Mouse (Mus musculus): ENCODE measurements around the gene 4930455H04Rik.

The 4930455H04Rik gene

GRCm38 (mm10) chr3:116967436-116967835 lies 631 bp upstream of the 4930455H04Rik start:
- no peak for DNase-seq (ENCODE audit: low read depth)

- no peak for DNase-seq (ENCODE audit: low read depth)
Measured at GRCm38 (mm10) chr3:116968540-116968997, 502 bp downstream of the 4930455H04Rik start, which contains the start of gene Palmd. TSS of gene Palmd (minus strand) at chr3:116968987.

GRCm38 (mm10) chr3:116969003-116969402 lies 936 bp downstream of the 4930455H04Rik start:
- no peak for DNase-seq (ENCODE audit: low read depth)

- no peak for DNase-seq (ENCODE audit: low read depth)
Measured at GRCm38 (mm10) chr3:116969786-116970185, 1.7 kb downstream of the 4930455H04Rik start.

GRCm38 (mm10) chr3:116981811-116982575 lies 13.9 kb downstream of the 4930455H04Rik start:
- no peak for DNase-seq (ENCODE audit: low read depth)

- no peak for DNase-seq (ENCODE audit: low read depth)
Measured at GRCm38 (mm10) chr3:116985042-116985455, 17.0 kb downstream of the 4930455H04Rik start.

- no peak for DNase-seq (ENCODE audit: low read depth)
Measured at GRCm38 (mm10) chr3:116985741-116986140, 17.7 kb downstream of the 4930455H04Rik start.

GRCm38 (mm10) chr3:116986451-116986850 lies 18.4 kb downstream of the 4930455H04Rik start:
- DNase-seq (ENCODE audit: low read depth), result no peak

- DNase-seq (ENCODE audit: low read depth), result no peak
Measured at GRCm38 (mm10) chr3:116988221-116988620, 20.2 kb downstream of the 4930455H04Rik start.

- no peak for DNase-seq (ENCODE audit: low read depth)
Measured at GRCm38 (mm10) chr3:116991180-116991579, 23.1 kb downstream of the 4930455H04Rik start.

GRCm38 (mm10) chr3:116993011-116993410 lies 24.9 kb downstream of the 4930455H04Rik start:
- DNase-seq (ENCODE audit: low read depth), result no peak

GRCm38 (mm10) chr3:117001686-117002485 lies 33.8 kb downstream of the 4930455H04Rik start:
- no peak for DNase-seq (ENCODE audit: low read depth)

GRCm38 (mm10) chr3:117003379-117003778 lies 35.3 kb downstream of the 4930455H04Rik start:
- no peak for DNase-seq (ENCODE audit: low read depth)

GRCm38 (mm10) chr3:117006636-117007035 lies 38.6 kb downstream of the 4930455H04Rik start:
- DNase-seq (ENCODE audit: low read depth), result no peak

- DNase-seq (ENCODE audit: low read depth), result no peak
Measured at GRCm38 (mm10) chr3:117007340-117007739, 39.3 kb downstream of the 4930455H04Rik start.

- DNase-seq (ENCODE audit: low read depth), result no peak
Measured at GRCm38 (mm10) chr3:117010182-117010581, 42.1 kb downstream of the 4930455H04Rik start.

- DNase-seq (ENCODE audit: low read depth), result no peak
Measured at GRCm38 (mm10) chr3:117020319-117020718, 52.3 kb downstream of the 4930455H04Rik start.

- no peak for DNase-seq (ENCODE audit: low read depth)
Measured at GRCm38 (mm10) chr3:117021907-117022306, 53.8 kb downstream of the 4930455H04Rik start.

- DNase-seq (ENCODE audit: low read depth), result no peak
Measured at GRCm38 (mm10) chr3:117024111-117024510, 56.0 kb downstream of the 4930455H04Rik start.

- no peak for DNase-seq (ENCODE audit: low read depth)
Measured at GRCm38 (mm10) chr3:117024557-117024956, 56.5 kb downstream of the 4930455H04Rik start.

- no peak for DNase-seq (ENCODE audit: low read depth)
Measured at GRCm38 (mm10) chr3:117025421-117025820, 57.4 kb downstream of the 4930455H04Rik start.

Measured in induced T-regulatory cell, adult 2 months (primary cell).